Mouse (Mus musculus) T-helper 17 cell (primary cell): ENCODE data around the gene Atp10a.
"Not testable (repeated sequence)": the region's sequence is repeated elsewhere in the genome, so short reads cannot be mapped to it uniquely, and the experiment has no call there.

Source experiments
- in situ Hi-C, 2 experiments: fragments of 300-600 bp; cut with MboI, MseI; formaldehyde crosslinking; loops; 1 replicate in 1 of 2; 2 replicates in 1 of 2; pipeline ENCODE4 v1.15.1; 2025; ENCODE audit warnings: high pct_unique_total_duplicates in 2 of 2

Gene Atp10a

DNA sequence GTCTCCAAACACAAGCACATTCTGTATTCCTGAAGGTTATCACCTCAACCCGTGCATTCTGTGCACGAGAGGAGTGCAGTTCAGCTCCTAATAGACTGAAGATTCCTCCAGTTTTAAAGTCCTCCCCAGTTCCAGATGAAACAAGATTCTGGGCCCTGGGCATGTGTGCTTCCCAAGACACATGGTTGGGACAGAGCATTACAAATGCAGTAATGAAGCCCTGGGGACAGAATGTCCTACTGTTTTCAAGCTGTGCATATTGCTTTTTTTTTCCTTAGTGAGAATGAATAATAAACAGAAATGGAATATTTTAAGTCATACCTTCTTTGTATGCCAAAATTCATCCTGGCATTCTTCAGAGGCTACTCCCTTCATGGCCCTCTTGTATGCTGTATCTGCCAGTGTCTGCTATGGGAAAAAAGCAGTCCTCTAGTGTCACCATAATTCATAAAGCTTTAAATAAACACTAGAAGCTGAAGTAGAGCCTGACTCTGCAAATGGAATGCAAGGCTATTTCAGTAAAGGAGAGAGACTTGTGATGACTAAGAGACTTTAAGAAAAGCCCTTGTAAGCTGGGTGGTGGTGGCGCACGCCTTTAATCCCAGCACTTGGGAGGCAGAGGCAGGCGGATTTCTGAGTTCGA lies 116.2 kb downstream of the Atp10a start:
- in situ Hi-C loops = loop anchor here (5.0 to 25.0 kb wide), 3 partner anchors 185 to 465 kb away; partner anchors contain the start of gene Ube3a (in 1 of the 2)

DNA sequence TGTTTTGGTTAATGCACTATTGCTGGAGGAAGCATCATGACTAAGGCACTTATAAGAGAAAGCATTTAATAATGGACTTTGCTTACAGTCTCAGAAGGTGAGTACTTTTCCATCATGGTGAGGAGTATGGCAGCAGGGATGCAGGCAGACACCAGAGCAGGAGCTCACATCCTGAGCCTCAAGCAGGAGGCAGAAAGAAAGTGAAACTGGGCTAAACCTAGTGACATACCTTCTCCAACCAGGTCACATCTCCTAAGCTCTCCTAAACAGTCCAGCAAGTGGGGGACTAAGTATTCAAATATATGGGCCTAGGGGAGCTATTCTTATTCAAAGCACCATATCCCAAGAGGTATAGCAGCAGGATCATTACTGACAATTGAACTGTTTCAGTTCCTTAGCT lies 123.2 kb downstream of the Atp10a start:
- in situ Hi-C loops = loop anchor here in 1 of 2 experiments (10.0 kb wide), 1 partner anchor 296 kb away; no protein-coding TSS in a partner anchor

DNA sequence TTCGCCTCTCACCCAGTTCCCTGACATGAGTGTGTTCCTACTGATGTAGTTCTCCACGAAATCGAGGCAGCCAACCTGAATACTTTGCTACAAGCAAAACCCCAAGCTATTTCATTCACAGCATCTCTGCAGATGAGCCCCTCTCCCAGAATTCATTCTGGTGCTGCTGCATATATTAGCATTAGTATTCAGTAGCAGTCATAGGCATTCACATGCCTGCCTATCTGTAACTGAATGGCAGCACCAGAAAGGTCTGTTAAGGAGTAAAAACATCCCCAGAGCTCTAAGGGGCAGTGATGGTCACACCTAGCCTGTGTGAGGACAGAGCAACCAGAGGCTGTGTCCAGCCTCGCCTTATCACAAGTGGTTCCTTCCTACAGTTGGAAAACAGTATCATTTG lies 131.0 kb downstream of the Atp10a start:
- in situ Hi-C loops = no loop called here

GRCm38 (mm10) chr7:58787585-58787984 lies 131.6 kb downstream of the Atp10a start:
- in situ Hi-C loops = no loop called here

DNA sequence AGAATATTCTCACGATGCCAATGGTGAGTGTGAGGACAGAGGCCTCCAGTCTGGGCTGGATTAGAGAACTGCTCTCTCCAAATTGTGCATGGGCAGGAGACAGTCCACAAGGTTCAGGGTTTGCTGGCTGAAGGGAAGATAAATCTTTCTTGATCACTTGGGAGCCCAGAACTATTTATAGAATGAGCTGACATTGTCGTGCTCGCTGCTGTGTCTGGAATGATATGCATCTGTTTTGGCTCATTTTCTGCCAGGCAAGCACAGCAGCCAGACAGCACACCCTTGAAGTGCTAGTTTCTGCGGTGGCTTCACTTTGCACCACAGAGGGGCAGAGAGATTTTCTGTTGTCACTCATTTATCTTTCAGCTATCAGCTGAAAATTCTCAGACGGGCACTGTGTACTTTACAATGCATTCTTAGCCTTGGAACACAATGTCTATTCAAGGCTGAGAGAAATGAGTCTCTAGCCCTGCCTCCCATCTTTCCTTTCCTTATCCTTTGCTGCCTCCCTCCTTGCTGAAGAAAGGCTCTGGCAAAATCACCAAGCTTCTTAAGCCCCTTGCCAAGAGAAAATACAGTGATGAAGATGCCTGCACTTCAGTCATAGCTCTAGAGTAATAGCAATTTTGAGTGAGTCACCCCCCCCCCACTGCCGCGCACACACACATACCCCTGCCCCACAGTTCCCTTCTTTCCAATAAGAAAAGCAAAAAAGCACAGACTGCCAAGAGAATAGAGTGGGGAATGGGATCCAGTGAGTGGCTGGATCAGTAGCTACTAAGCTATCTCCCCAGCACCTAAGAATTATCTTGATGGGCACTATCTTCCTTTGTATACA lies 132.7 kb downstream of the Atp10a start:
- in situ Hi-C loops = no loop called here

DNA sequence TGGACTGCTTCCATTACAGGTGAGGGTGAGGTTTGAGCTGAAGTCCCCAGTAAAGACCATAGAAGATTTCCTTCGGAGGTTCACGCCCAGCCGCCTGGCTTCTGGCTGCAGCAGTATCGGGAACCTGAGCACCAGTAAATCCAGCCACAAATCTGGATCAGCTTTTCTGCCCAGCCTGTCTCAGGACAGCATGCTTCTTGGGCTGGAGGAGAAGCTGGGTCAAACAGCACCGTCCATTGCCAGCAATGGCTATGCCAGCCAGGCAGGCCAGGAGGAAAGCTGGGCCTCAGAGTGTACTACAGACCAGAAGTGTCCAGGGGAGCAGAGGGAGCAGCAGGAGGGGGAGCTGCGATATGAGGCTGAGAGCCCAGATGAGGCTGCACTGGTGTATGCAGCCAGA lies 141.3 kb downstream of the Atp10a start:
- in situ Hi-C loops = no loop called here

DNA sequence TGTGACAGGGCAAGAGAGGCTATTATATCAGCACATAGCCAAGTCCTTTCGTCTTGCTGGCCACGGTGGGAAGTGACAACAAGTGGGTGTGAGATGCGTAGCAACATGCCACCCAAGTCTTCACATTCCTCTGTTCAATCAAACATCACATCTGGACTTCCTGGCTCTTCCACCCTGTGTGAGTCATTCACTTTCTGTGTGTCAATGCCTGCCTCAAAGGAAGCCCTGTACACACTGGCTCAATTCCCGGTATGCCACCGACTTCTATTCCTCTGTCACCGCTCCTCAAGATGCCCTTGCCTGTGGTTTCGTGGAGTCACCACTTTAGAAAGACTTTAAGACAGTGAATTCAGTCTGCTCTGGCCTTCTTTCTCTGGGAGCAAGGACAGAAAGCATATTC lies 144.9 kb downstream of the Atp10a start:
- in situ Hi-C loops = no loop called here

DNA sequence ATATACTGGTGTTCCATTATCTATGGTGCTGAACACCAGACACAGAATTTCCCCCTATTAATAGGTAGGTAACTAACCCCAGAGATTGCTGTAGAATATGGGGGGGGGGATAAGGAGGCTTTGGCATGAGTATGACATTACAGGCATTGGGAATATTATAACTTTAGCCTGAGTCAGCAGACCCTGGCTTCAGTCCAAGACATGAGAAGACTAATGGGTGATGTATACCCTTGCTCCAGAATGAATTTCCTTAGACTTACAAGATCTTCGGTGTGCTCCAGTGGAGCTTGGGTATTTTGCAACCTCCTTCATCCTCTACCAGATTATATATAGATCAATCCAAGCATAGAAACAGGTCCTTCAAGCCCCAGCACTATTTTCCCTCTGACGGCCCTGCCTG lies 145.8 kb downstream of the Atp10a start:
- in situ Hi-C loops = no loop called here

DNA sequence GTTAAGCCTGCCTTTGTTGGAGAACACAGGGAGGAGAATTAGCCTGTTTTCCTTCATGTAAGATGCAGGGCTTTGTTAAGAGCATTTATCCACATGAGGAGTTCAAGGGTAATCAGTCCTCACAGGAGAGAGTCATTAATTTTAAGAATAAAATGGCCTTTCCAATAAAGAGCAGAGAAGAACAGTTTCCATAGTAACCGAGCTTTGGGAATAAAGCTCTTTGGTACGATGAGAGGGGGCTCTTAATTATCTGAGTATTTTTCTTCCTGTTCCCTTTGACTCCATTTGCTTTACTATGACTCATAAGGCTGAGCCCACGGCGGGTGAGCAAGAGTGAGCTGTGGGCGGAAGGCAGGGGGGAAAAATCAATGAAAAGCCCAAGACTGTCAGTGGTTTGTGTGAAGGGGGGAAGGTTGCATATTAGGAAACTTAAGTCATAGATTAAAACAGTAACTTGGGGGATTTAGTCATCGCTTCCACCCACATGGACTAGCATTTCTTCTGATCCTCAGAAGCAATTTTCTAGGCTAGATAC lies 166.2 kb downstream of the Atp10a start:
- in situ Hi-C loops = no loop called here

- in situ Hi-C loops = loop anchor here in 1 of 2 experiments (5.0 kb wide), 1 partner anchor 72 kb away; no protein-coding TSS in a partner anchor
Measured at GRCm38 (mm10) chr7:58824686-58825085, 168.7 kb downstream of the Atp10a start.

GRCm38 (mm10) chr7:58829111-58829510 lies 173.1 kb downstream of the Atp10a start:
- in situ Hi-C loops = loop anchor here in 1 of 2 experiments (5.0 kb wide), 1 partner anchor 77 kb away; no protein-coding TSS in a partner anchor

- in situ Hi-C loops = not testable (repeated sequence)
Measured at GRCm38 (mm10) chr7:58836855-58837606, 181.1 kb downstream of the Atp10a start.

- in situ Hi-C loops = no loop called here
Measured at GRCm38 (mm10) chr7:58840367-58840766, 184.4 kb downstream of the Atp10a start.

DNA sequence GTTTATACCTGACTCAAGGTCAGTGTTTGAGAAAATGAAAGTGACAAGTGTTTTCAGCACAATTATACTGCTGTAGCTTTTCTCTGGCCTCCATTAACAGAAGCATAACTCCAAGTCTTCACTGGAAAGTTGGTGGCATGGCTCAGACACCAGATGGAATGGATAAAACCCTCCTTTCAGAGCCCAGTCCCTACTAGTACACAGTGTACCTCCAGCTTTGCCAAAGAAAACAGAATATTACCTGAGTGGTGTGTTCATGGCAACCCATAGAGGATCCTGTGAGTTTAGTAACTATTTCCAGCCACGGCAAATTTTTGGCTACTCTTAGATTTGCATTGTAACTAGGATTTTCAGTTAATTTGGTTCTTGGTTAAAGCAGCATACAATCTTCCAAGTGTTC lies 185.1 kb downstream of the Atp10a start:
- in situ Hi-C loops = no loop called here

- in situ Hi-C loops = no loop called here
Measured at GRCm38 (mm10) chr7:58842818-58843217, 186.9 kb downstream of the Atp10a start.

- in situ Hi-C loops = no loop called here
Measured at GRCm38 (mm10) chr7:58843767-58844445, 187.9 kb downstream of the Atp10a start.

DNA sequence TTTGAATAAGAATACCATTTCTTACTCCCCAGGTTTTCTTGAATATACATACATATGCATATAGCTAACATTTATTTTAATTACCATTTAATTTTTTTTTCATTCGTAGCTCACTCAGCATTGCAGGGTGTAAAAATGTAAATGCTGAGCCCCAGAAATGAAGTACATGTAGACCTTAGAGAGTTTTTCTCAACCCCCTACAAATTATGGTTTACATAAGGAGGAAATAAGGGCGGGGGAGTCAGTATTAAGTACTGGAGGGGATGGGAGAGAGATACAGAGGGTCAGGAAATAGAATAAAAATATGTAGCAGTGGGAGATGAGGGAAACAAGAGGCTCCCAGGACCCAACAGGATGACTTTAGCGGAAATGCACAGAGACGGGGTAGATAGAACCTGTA lies 188.5 kb downstream of the Atp10a start:
- in situ Hi-C loops = no loop called here

GRCm38 (mm10) chr7:58858921-58859320 lies 203.0 kb downstream of the Atp10a start:
- in situ Hi-C loops = loop anchor here in 1 of 2 experiments (5.0 kb wide), 1 partner anchor 53 kb away; no protein-coding TSS in a partner anchor

GRCm38 (mm10) chr7:58863174-58863573 lies 207.2 kb downstream of the Atp10a start:
- in situ Hi-C loops = no loop called here

GRCm38 (mm10) chr7:58866865-58867614 lies 211.1 kb downstream of the Atp10a start:
- in situ Hi-C loops = loop anchor here in 1 of 2 experiments (5.0 kb wide), 1 partner anchor 290 kb away; no protein-coding TSS in a partner anchor
